Mouse (Mus musculus): Measurements from ENCODE around the gene Otop2. TPM values are rescaled to one million over a fixed set of nuclear protein-coding genes. Genes with fewer than 3 reads are reported as not detected.

Otop2 gene
- polyA plus RNA-seq, 1 experiment from 2014 or later = not detected

DNA sequence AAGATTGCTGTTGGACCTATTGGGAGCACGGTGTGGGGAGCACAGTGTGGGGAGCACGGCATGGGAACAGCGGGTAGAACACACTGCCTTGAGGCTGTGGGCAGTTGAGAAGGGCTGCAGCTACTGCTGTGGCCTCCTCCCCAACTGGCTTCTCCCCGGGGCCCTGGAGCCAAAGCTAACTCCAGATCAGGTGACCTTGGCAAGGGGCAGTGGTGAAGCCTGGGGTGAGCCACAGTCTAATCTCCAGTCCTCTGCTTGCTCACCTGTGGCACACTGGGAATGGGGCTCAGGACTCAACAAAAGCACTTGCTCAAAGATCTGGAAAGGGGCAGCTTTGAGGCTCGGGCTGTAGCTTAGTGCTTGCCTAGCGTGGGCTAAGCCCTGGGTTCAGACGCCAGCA is 10.2 kb downstream of the Otop2 start:
- no peak for ATAC-seq (ENCODE audit: insufficient number of reproducible peaks, insufficient read depth, low FRiP score, low read depth)
- peaks cover 68% of the 10 kb centered on the region for H3K27me3 ChIP-seq (ENCODE audit: control insufficient read depth, insufficient read depth, low read length)
- 0 out of 2 replicates have a peak, but pooled peaks cover 4% of the 10 kb centered on the region for H3K4me1 ChIP-seq (ENCODE audit: control insufficient read depth, insufficient read depth, low read length)
- no peaks in the 10 kb centered on the region for H3K36me3 ChIP-seq (ENCODE audit: control insufficient read depth, insufficient read depth, low read length)
- WGBS = 65% methylated on average over 7 of the region's 7 CpGs
- H3K4me3 ChIP-seq (ENCODE audit: low read depth, low read length) = no peak overlapping the region
- H3K27ac ChIP-seq (ENCODE audit: low read length) = no peak overlapping the region
- H3K9me3 ChIP-seq (ENCODE audit: control insufficient read depth, low read depth, low read length) = no peaks in the 10 kb centered on the region
- H3K9ac ChIP-seq (replicated peaks; ENCODE audit: low read depth, low read length) = no peak overlapping the region
- H3K4me2 ChIP-seq (replicated peaks; ENCODE audit: low read depth, low read length) = no peak overlapping the region

DNA sequence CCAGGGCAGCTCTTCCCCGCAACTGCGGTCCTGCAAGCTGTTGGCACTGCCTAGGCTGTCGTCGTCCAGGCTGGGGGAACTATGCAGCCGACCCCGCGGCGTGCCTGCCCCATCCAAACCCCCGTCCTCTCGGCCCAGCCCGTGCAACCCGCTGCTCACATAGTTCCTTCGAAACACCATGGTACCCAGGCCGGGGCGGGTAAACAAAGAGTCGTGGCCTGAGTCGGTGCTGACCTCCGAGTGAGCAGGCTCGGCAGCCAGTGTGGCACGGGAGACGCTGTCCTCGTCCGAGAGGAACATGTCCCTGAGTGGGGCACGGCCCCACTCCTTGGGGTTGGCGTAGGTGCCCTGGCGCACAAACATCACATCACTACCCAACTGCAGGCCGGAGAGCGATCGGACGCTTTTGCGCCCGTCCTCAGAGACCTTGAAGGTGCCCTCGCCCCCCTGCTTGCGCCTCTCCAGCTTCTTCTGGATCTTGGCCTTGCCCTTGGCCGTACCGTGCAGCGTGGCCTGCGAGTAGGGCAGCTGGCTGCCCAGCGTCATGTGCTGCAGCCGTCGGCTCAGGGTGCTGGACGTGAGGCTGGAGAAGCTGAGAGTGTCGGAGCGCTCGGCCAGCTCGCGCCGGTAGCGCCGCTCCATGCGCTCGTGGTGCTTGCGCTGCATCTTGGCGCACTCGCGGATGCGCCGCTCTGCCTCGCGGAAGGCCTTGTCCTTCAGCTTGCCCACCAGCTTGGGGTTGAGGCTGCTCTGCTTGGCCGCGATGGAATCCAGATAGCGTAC is 11.5 kb downstream of the Otop2 start:
- Histone ChIP-seq H3K9me3 (ENCODE audit: control insufficient read depth, low read depth, low read length) (no peaks in the 10 kb centered on the region), H3K27ac (ENCODE audit: low read length) (no peak overlapping the region), H3K9ac (replicated peaks; ENCODE audit: low read depth, low read length) (no peak overlapping the region), H3K4me3 (ENCODE audit: low read depth, low read length) (no peak overlapping the region), H3K27me3 (ENCODE audit: control insufficient read depth, insufficient read depth, low read length) (peaks cover 80% of the 10 kb centered on the region), H3K36me3 (ENCODE audit: control insufficient read depth, insufficient read depth, low read length) (no peaks in the 10 kb centered on the region), H3K4me2 (replicated peaks; ENCODE audit: low read depth, low read length) (no peak overlapping the region), H3K4me1 (ENCODE audit: control insufficient read depth, insufficient read depth, low read length) (0 out of 2 replicates have a peak, but pooled peaks cover 4% of the 10 kb centered on the region)
- ATAC-seq (ENCODE audit: insufficient number of reproducible peaks, insufficient read depth, low FRiP score, low read depth) = no peak
- WGBS = 5% methylated on average over 62 of the region's 63 CpGs

DNA sequence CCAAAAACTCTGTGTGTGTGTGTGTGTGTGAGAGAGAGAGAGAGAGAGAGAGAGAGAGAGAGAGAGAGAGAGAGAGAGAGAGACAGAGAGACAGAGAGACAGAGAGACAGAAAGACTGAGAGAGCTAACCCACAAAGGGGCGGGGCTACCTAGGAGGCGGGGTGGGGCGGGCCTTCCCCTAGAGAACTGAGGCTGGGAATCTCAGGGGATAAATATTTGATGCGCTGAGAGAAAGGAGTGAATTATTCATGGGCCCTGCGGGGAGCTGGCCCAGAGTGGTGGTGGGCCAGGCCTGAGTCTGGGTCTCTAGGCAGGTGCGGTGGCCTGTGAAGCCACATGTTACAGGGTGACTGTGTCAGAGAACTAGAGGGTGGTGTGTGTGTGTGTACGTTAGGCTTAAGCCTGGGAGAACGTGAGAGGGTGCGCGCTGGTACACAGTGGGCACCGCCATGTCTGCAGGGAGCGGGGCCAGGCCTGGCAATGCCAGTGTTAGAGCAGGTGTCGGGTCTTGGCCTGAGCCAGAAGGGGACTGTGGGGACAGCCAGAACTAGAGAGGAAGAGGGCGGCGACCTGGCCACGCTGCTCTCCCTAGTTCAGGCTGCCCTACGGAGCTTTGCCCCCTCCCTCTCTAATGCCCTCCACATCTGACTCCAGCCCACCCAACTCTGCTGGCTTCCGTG is 12.9 kb downstream of the Otop2 start:
- 6% methylated on average over 18 of the region's 18 CpGs for WGBS
- Histone ChIP-seq H3K4me2 (replicated peaks; ENCODE audit: low read depth, low read length) (no peak overlapping the region), H3K27ac (ENCODE audit: low read length) (no peak overlapping the region), H3K27me3 (ENCODE audit: control insufficient read depth, insufficient read depth, low read length) (peaks cover 85% of the 10 kb centered on the region), H3K4me3 (ENCODE audit: low read depth, low read length) (no peak overlapping the region), H3K36me3 (ENCODE audit: control insufficient read depth, insufficient read depth, low read length) (no peaks in the 10 kb centered on the region), H3K9me3 (ENCODE audit: control insufficient read depth, low read depth, low read length) (no peaks in the 10 kb centered on the region), H3K4me1 (ENCODE audit: control insufficient read depth, insufficient read depth, low read length) (0 out of 2 replicates have a peak, but pooled peaks cover 4% of the 10 kb centered on the region), H3K9ac (replicated peaks; ENCODE audit: low read depth, low read length) (no peak overlapping the region)
- ATAC-seq (ENCODE audit: insufficient number of reproducible peaks, insufficient read depth, low FRiP score, low read depth) = no peak

DNA sequence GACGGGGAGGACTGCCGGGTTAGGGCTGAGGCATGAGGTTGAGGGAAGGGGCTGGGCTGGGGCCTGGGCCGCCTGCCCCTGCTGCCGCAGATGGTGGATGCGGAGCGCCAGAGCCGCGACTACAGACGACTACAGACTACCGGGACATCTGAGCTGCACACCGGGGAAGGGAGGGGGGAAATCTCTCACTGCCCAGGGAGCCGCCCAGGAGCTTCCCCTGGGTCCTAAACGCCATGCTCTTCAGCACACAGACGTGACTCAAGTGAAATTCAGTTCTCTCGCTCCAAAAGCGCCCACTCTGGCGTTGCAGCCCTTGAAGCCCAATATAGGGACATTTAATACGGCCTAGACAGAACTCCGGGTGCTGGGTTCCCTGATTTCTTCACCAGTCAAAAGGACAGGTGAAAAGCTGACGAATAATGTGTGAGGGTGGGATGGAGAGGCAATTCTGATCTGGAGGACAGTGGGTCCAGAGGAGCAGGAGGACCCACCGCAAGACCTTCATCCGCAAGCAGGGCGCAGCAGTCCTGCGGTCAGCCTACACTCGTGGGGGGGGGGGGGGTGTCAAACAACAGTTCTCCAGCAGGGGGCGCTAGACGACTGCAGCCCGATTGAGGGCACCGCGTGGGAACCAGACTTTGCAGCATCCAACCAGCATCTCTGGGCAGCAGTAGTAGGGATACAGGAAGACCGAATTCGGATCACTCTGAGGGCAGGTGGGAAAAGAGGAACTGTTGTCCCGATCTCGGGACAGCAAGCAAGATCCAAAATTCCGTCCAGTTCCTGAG is 15.1 kb downstream of the Otop2 start, which contains the start of gene Ush1g:
Ush1g (minus strand) TSS at position 136 of the 788 bp plus-strand sequence.
- Histone ChIP-seq H3K4me3 (ENCODE audit: low read depth, low read length) (no peak within 1 kb of the TSS), H3K27me3 (ENCODE audit: control insufficient read depth, insufficient read depth, low read length) (peaks cover 68% of the 10 kb centered on the region), H3K4me1 (ENCODE audit: control insufficient read depth, insufficient read depth, low read length) (0 out of 2 replicates have a peak, but pooled peaks cover 4% of the 10 kb centered on the region), H3K9ac (replicated peaks; ENCODE audit: low read depth, low read length) (no peak within 1 kb of the TSS), H3K27ac (ENCODE audit: low read length) (no peak within 1 kb of the TSS), H3K4me2 (replicated peaks; ENCODE audit: low read depth, low read length) (no peak within 1 kb of the TSS; the same call in 1 of the 2 replicates), H3K9me3 (ENCODE audit: control insufficient read depth, low read depth, low read length) (no peaks in the 10 kb centered on the region), H3K36me3 (ENCODE audit: control insufficient read depth, insufficient read depth, low read length) (no peaks in the 10 kb centered on the region)
- ATAC-seq (ENCODE audit: insufficient number of reproducible peaks, insufficient read depth, low FRiP score, low read depth) = no peak
- 3% methylated on average over 35 of the region's 35 CpGs for WGBS

DNA sequence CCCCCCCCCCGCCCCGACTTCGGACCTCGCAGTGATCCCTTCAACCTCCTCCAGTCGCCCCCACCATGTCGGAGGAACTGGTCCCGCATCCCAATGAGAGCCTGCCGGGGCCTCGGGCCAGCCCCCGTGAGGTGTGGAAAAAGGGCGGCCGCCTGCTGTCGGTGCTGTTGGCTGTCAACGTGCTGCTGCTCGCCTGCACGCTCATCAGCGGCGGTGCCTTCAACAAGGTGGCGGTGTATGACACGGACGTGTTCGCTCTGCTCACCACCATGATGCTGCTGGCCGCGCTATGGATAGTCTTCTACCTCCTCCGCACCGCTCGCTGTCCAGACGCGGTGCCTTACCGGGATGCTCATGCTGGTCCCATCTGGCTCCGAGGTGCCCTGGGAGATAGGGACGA is 16.4 kb downstream of the Otop2 start:
- Histone ChIP-seq H3K27ac (ENCODE audit: low read length) (no peak overlapping the region), H3K36me3 (ENCODE audit: control insufficient read depth, insufficient read depth, low read length) (no peaks in the 10 kb centered on the region), H3K9ac (replicated peaks; ENCODE audit: low read depth, low read length) (no peak overlapping the region), H3K9me3 (ENCODE audit: control insufficient read depth, low read depth, low read length) (no peaks in the 10 kb centered on the region), H3K27me3 (ENCODE audit: control insufficient read depth, insufficient read depth, low read length) (peaks cover 55% of the 10 kb centered on the region), H3K4me2 (replicated peaks; ENCODE audit: low read depth, low read length) (no peak overlapping the region), H3K4me3 (ENCODE audit: low read depth, low read length) (no peak overlapping the region), H3K4me1 (ENCODE audit: control insufficient read depth, insufficient read depth, low read length) (0 out of 2 replicates have a peak, but pooled peaks cover 4% of the 10 kb centered on the region)
- WGBS = 14% methylated on average over 32 of the region's 32 CpGs
- no peak for ATAC-seq (ENCODE audit: insufficient number of reproducible peaks, insufficient read depth, low FRiP score, low read depth)

DNA sequence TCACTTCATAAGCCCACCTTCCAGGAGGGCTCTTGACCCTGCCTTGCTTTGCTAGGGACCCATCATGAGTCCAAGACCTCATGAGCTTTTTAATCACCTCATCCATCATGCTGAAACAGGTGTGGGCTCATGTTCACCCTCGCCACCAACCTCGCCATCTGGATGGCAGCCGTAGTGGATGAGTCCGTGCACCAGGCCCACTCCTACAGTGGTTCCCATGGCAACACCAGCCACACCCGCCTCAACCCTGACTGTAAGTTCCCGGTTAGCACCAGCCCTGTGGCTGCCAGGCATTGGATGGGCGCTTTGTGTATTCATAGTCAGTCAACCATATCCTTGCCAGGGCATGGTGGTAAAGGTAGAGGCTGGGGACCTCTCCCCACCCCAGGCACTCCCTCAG is 19.8 kb downstream of the Otop2 start:
- no peak overlapping the region for H3K27ac ChIP-seq (ENCODE audit: low read length)
- H3K9ac ChIP-seq (replicated peaks; ENCODE audit: low read depth, low read length) = no peak overlapping the region
- peaks cover 23% of the 10 kb centered on the region for H3K27me3 ChIP-seq (ENCODE audit: control insufficient read depth, insufficient read depth, low read length)
- no peak overlapping the region for H3K4me3 ChIP-seq (ENCODE audit: low read depth, low read length)
- no peak for ATAC-seq (ENCODE audit: insufficient number of reproducible peaks, insufficient read depth, low FRiP score, low read depth)
- H3K4me1 ChIP-seq (ENCODE audit: control insufficient read depth, insufficient read depth, low read length) = 0 out of 2 replicates have a peak, but pooled peaks cover 4% of the 10 kb centered on the region
- no peak overlapping the region for H3K4me2 ChIP-seq (replicated peaks; ENCODE audit: low read depth, low read length)
- no peaks in the 10 kb centered on the region for H3K9me3 ChIP-seq (ENCODE audit: control insufficient read depth, low read depth, low read length)
- 51% methylated on average over 7 of the region's 7 CpGs for WGBS
- no peaks in the 10 kb centered on the region for H3K36me3 ChIP-seq (ENCODE audit: control insufficient read depth, insufficient read depth, low read length)

DNA sequence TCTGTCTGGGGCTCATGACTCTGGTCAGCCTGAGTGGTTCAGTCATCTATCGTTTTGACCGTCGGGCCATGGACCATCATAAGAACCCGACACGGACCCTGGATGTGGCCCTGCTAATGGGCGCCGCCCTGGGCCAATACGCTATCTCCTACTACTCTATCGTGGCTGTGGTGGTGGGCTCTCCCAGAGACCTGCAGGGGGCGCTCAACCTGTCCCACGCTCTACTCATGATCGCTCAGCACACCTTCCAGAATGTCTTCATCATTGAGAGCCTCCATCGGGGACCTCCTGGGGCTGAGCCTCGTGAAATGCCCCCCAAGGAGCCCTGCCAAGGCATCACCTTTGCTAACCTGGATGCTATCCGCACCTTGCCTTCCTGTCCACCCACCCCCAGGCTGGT is 22.4 kb downstream of the Otop2 start:
- Histone ChIP-seq H3K4me2 (replicated peaks; ENCODE audit: low read depth, low read length) (no peak overlapping the region), H3K9me3 (ENCODE audit: control insufficient read depth, low read depth, low read length) (no peaks in the 10 kb centered on the region), H3K27ac (ENCODE audit: low read length) (no peak overlapping the region), H3K4me3 (ENCODE audit: low read depth, low read length) (no peak overlapping the region), H3K9ac (replicated peaks; ENCODE audit: low read depth, low read length) (no peak overlapping the region), H3K4me1 (ENCODE audit: control insufficient read depth, insufficient read depth, low read length) (0 out of 2 replicates have a peak, but pooled peaks cover under 1% of the 10 kb centered on the region), H3K36me3 (ENCODE audit: control insufficient read depth, insufficient read depth, low read length) (no peaks in the 10 kb centered on the region), H3K27me3 (ENCODE audit: control insufficient read depth, insufficient read depth, low read length) (peaks cover 5% of the 10 kb centered on the region; the same call in 1 of the 2 replicates)
- ATAC-seq (ENCODE audit: insufficient number of reproducible peaks, insufficient read depth, low FRiP score, low read depth) = no peak
- 77% methylated on average over 15 of the region's 15 CpGs for WGBS

DNA sequence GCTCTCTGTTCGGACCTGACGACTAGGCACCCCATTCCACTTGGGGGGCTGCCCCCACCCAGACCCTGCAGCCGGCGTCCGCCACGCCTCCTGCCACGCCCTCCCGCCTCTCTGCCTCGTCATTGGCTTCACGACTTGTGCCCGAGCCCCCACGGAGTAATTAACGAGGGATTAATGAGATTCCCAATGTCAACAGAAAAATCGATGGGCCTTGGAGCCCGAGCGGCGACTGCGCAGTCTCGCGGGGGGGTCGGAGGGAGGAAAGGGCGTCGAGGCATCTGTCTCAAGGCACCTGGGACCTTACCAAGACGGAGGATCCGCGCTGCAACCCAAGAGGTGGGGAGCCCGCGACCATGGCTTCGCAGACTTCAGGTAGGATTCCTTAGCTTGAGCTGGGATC is 27.6 kb downstream of the Otop2 start, which contains the start of gene Otop3:
Otop3 (plus strand) TSS at position 201 of the 400 bp plus-strand sequence.
- WGBS = 4% methylated on average over 29 of the region's 29 CpGs
- H3K4me2 ChIP-seq (replicated peaks; ENCODE audit: low read depth, low read length) = peak within 1 kb of the TSS; percentile 31

More for the DNA sequence above, 27.6 kb downstream of the Otop2 start, which contains the start of gene Otop3:
- Histone ChIP-seq H3K9ac (replicated peaks; ENCODE audit: low read depth, low read length) (no peak within 1 kb of the TSS), H3K27ac (ENCODE audit: low read length) (no peak within 1 kb of the TSS), H3K4me1 (ENCODE audit: control insufficient read depth, insufficient read depth, low read length) (0 out of 2 replicates have a peak, but pooled peaks cover 4% of the 10 kb centered on the region), H3K9me3 (ENCODE audit: control insufficient read depth, low read depth, low read length) (no peaks in the 10 kb centered on the region), H3K27me3 (ENCODE audit: control insufficient read depth, insufficient read depth, low read length) (peaks cover 22% of the 10 kb centered on the region), H3K4me3 (ENCODE audit: low read depth, low read length) (0 out of 2 replicates have a peak within 1 kb of the TSS, but pooled peaks have one; percentile 6), H3K36me3 (ENCODE audit: control insufficient read depth, insufficient read depth, low read length) (no peaks in the 10 kb centered on the region)
- peak; percentile 67; the same call in 1 of the 2 replicates for ATAC-seq (ENCODE audit: insufficient number of reproducible peaks, insufficient read depth, low FRiP score, low read depth)
